Mouse (Mus musculus): Measurements from ENCODE around the gene Plau. TPM values are rescaled to one million over a fixed set of nuclear protein-coding genes. Genes with fewer than 3 reads are reported as not detected.

The Plau gene
- polyA plus RNA-seq, 1 experiment from 2014 or later: 0.62 TPM

DNA sequence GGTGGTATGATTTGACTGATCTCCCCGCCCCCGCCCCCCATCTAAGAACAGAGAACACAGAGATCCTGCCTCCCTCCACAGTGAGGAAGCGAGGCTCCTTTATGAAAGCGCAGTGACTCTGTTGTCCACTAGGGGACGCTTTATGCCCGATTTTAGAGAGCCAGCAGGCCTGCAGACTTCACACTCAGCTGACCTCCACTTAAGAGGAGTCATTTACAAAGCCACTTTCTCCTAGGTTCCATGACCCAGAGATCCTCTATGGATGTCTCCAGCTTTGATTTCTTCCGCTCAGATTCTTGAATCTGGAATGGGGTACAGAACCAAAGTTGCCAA lies 32.9 kb upstream of the Plau start:
- no peak overlapping the region for H3K9ac ChIP-seq (ENCODE audit: low read length)
- no peak overlapping the region for H3K4me2 ChIP-seq (ENCODE audit: low read depth)
- ATAC-seq (ENCODE audit: insufficient read depth, low FRiP score, low TSS enrichment) (0 out of 2 replicates have a peak, but pooled peaks have one; percentile 31), DNase-seq (ENCODE audit: low spot score) (peak; percentile 78)
- H3K9me3 ChIP-seq (ENCODE audit: control insufficient read depth, low read length): no peaks in the 10 kb centered on the region
- H3K4me3 ChIP-seq (ENCODE audit: low read depth, low read length): no peak overlapping the region
- WGBS: 2% methylated on average over 7 of the region's 7 CpGs
- H3K36me3 ChIP-seq (ENCODE audit: control insufficient read depth, insufficient read depth, low read length): no peaks in the 10 kb centered on the region
- H3K27ac ChIP-seq (ENCODE audit: low read depth, low read length): no peak overlapping the region
- no peaks in the 10 kb centered on the region for H3K27me3 ChIP-seq (ENCODE audit: control insufficient read depth, insufficient read depth, low read length)
- no peaks in the 10 kb centered on the region for H3K4me1 ChIP-seq (ENCODE audit: control insufficient read depth, insufficient read depth, low read length)

DNA sequence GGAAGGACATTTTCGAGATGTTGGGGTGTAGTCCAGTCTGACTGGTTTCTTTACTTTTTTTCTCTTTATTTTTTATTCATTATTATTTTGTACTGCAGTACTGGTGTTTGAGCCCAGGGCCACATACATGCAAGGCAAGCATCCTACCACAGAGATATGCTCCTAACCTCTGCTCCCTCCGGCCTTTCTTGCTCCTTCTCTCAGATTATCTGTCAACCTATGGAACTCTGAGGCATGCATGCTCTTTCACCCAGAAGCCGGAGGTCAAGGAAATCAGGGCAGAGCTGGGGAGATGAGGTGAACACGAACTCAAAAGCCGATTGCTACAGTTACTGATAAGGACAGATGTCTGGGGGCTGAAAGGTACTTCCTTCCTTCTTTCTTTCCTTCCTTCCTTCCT lies 32.0 kb upstream of the Plau start:
- 81% methylated on average over 5 of the region's 5 CpGs for WGBS

DNA sequence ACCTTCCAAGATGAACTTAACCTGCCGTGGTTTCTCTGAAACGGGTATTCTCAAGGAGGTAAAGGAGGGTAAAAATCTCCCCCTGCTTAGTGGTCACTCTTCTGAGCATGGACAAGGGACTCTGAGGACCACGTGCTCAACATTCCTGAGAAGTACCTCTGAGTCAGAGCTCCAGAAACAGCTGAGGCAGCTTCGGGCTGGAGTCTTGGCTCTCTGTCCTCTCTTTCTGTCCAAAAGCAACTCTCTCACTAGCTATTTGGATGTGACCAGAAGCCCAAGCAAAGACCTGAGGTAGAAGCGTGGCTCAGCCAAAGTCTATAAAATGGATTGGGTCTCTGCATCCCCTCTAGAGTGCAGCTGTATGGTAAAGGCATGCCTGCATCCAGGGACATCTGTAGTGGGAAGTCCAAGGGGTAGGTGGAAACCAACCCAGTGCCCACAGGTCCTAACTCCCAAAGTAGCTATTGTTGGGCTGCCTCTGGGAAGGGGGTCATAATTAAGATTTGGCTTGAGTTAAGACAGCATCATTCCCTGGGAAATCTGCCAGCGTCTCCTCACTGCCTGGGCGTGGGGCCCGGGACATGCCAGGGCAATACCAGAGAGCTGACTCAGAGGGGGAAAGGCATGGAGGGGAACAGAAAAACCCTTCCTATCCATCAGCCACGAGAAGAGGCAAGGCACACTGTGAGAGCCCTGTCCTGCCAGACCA lies 31.3 kb upstream of the Plau start:
- ATAC-seq (ENCODE audit: insufficient read depth, low FRiP score, low TSS enrichment) (no peak), DNase-seq (ENCODE audit: low spot score) (no peak)
- Histone ChIP-seq H3K4me2 (ENCODE audit: low read depth) (no peak overlapping the region), H3K9me3 (ENCODE audit: control insufficient read depth, low read length) (no peaks in the 10 kb centered on the region), H3K4me3 (ENCODE audit: low read depth, low read length) (no peak overlapping the region), H3K36me3 (ENCODE audit: control insufficient read depth, insufficient read depth, low read length) (no peaks in the 10 kb centered on the region), H3K27ac (ENCODE audit: low read depth, low read length) (no peak overlapping the region), H3K27me3 (ENCODE audit: control insufficient read depth, insufficient read depth, low read length) (no peaks in the 10 kb centered on the region), H3K9ac (ENCODE audit: low read length) (no peak overlapping the region), H3K4me1 (ENCODE audit: control insufficient read depth, insufficient read depth, low read length) (no peaks in the 10 kb centered on the region)
- 81% methylated on average over 9 of the region's 9 CpGs for WGBS

More for the DNA sequence above, 32.0 kb upstream of the Plau start:
- ATAC-seq (ENCODE audit: insufficient read depth, low FRiP score, low TSS enrichment): no peak
- H3K4me2 ChIP-seq (ENCODE audit: low read depth): no peak overlapping the region
- H3K9me3 ChIP-seq (ENCODE audit: control insufficient read depth, low read length): no peaks in the 10 kb centered on the region
- H3K4me1 ChIP-seq (ENCODE audit: control insufficient read depth, insufficient read depth, low read length): no peaks in the 10 kb centered on the region
- H3K27ac ChIP-seq (ENCODE audit: low read depth, low read length): no peak overlapping the region
- H3K27me3 ChIP-seq (ENCODE audit: control insufficient read depth, insufficient read depth, low read length): no peaks in the 10 kb centered on the region
- no peak overlapping the region for H3K9ac ChIP-seq (ENCODE audit: low read length)
- no peak overlapping the region for H3K4me3 ChIP-seq (ENCODE audit: low read depth, low read length)
- no peak for DNase-seq (ENCODE audit: low spot score)
- no peaks in the 10 kb centered on the region for H3K36me3 ChIP-seq (ENCODE audit: control insufficient read depth, insufficient read depth, low read length)

DNA sequence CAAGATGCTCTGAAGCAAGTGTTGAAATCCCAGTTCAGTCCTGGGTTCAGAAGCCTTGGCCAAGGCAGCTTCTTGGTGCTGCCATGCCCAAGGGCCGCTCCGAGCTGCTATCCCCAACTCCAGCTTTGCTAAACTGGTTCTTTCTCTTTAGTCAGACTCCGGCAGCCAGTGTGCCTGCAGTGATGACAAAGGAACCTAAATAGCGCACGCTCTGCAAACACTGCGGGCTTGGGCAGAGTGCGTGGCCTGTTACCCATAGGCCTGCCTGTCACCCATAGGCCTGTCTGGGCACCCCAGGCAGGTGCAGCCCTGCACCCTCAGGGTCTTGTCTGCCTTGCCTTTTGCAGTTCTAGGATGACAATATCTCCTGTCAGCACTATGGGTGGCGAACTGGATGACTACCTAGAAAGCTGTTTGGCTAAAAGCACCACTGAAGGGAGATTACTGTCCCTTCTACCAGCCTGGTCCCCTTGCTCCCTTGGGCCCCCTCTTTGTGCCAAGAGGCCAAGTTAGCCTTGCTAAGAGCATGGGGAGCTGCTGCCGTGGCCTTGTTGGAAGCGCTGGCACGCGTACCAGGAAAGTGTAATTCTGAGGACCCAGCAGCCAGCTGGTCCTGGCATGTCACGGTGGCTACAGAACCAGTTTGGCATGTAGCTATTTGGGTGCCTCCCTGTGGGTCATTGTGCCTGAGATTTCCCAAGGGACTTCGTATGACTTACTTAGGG lies 30.2 kb upstream of the Plau start:
- no peaks in the 10 kb centered on the region for H3K9me3 ChIP-seq (ENCODE audit: control insufficient read depth, low read length)
- H3K4me1 ChIP-seq (ENCODE audit: control insufficient read depth, insufficient read depth, low read length): no peaks in the 10 kb centered on the region
- H3K27me3 ChIP-seq (ENCODE audit: control insufficient read depth, insufficient read depth, low read length): no peaks in the 10 kb centered on the region
- 90% methylated on average over 14 of the region's 14 CpGs for WGBS
- H3K36me3 ChIP-seq (ENCODE audit: control insufficient read depth, insufficient read depth, low read length): no peaks in the 10 kb centered on the region
- H3K9ac ChIP-seq (ENCODE audit: low read length): no peak overlapping the region
- no peak for ATAC-seq (ENCODE audit: insufficient read depth, low FRiP score, low TSS enrichment)
- H3K4me2 ChIP-seq (ENCODE audit: low read depth): no peak overlapping the region
- no peak overlapping the region for H3K27ac ChIP-seq (ENCODE audit: low read depth, low read length)
- H3K4me3 ChIP-seq (ENCODE audit: low read depth, low read length): no peak overlapping the region
- no peak for DNase-seq (ENCODE audit: low spot score)

DNA sequence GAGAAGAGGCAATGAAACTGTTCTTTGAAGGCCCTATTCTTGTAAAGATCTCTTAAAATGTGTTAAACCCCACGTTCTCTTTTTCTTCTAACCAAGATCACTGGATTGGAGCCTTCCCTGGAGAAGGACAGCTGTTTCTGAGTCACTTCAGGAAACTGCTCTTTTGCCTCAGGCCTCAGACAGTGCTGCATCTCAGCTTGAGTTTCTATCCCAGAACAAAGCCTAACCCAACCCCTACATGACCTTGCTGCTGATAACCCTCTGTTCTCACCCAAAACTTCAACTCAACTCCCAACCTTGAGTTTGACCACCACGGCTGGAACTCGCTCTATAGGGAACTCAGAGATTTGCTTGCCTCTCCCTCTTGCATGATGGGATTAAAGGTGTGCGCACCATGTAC lies 27.1 kb upstream of the Plau start:
- WGBS: 83% methylated on average over 4 of the region's 4 CpGs
- no peak for ATAC-seq (ENCODE audit: insufficient read depth, low FRiP score, low TSS enrichment)

DNA sequence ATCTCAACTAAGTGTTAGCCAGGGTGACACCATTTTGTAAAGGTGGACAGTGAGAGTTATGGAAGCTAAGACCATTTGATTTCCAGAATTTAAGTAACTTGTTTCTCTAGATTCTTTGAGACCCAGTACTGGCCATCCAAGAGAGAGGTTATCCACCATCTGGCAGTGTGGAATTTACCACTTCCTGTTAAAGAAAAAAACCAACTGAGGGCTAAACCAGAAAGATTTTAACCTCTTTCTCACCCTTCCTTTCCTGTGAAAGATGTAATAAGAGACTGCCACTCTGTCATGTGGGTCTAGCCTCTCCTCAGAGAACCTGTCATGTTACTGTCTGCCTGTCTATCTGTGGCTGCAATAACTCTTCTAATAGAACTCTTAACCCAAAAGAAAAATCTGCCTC lies 26.6 kb upstream of the Plau start:
- no peak overlapping the region for H3K9ac ChIP-seq (ENCODE audit: low read length)
- H3K27ac ChIP-seq (ENCODE audit: low read depth, low read length): no peak overlapping the region
- no peaks in the 10 kb centered on the region for H3K27me3 ChIP-seq (ENCODE audit: control insufficient read depth, insufficient read depth, low read length)
- no peak for DNase-seq (ENCODE audit: low spot score)
- H3K4me3 ChIP-seq (ENCODE audit: low read depth, low read length): no peak overlapping the region
- H3K4me2 ChIP-seq (ENCODE audit: low read depth): no peak overlapping the region
- no peak for ATAC-seq (ENCODE audit: insufficient read depth, low FRiP score, low TSS enrichment)
- H3K36me3 ChIP-seq (ENCODE audit: control insufficient read depth, insufficient read depth, low read length): no peaks in the 10 kb centered on the region
- H3K9me3 ChIP-seq (ENCODE audit: control insufficient read depth, low read length): no peaks in the 10 kb centered on the region
- 0 out of 2 replicates have a peak, but pooled peaks cover 5% of the 10 kb centered on the region for H3K4me1 ChIP-seq (ENCODE audit: control insufficient read depth, insufficient read depth, low read length)

More for the DNA sequence above, 27.1 kb upstream of the Plau start:
- Histone ChIP-seq H3K4me3 (ENCODE audit: low read depth, low read length) (no peak overlapping the region), H3K27me3 (ENCODE audit: control insufficient read depth, insufficient read depth, low read length) (no peaks in the 10 kb centered on the region), H3K9ac (ENCODE audit: low read length) (no peak overlapping the region), H3K36me3 (ENCODE audit: control insufficient read depth, insufficient read depth, low read length) (no peaks in the 10 kb centered on the region), H3K4me1 (ENCODE audit: control insufficient read depth, insufficient read depth, low read length) (0 out of 2 replicates have a peak, but pooled peaks cover 5% of the 10 kb centered on the region), H3K9me3 (ENCODE audit: control insufficient read depth, low read length) (no peaks in the 10 kb centered on the region), H3K4me2 (ENCODE audit: low read depth) (no peak overlapping the region), H3K27ac (ENCODE audit: low read depth, low read length) (no peak overlapping the region)
- DNase-seq (ENCODE audit: low spot score): no peak

DNA sequence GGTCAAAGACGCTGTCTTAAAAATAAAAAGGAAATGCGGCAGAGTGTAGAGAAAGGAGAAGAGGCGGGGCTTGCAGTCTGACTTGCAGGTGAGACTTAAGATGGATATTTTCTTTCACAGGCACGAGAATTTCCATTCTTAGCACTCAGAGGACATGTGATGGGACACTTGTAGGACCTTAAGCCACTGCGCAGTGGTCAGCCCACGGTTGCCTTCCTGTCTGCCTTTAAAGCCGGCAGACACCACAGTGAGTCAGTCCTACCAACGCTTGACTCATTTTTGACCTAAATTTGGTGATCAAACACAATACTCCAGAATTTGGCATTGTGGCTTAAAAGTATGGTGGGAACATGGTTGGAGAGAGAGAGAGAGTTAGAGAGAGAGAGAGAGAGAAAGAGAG lies 25.2 kb upstream of the Plau start:
- H3K4me3 ChIP-seq (ENCODE audit: low read depth, low read length): no peak overlapping the region
- no peaks in the 10 kb centered on the region for H3K9me3 ChIP-seq (ENCODE audit: control insufficient read depth, low read length)
- no peaks in the 10 kb centered on the region for H3K36me3 ChIP-seq (ENCODE audit: control insufficient read depth, insufficient read depth, low read length)
- H3K27me3 ChIP-seq (ENCODE audit: control insufficient read depth, insufficient read depth, low read length): no peaks in the 10 kb centered on the region
- H3K9ac ChIP-seq (ENCODE audit: low read length): no peak overlapping the region
- 85% methylated on average over 8 of the region's 8 CpGs for WGBS
- no peak overlapping the region for H3K27ac ChIP-seq (ENCODE audit: low read depth, low read length)
- H3K4me2 ChIP-seq (ENCODE audit: low read depth): no peak overlapping the region
- 0 out of 2 replicates have a peak, but pooled peaks cover 5% of the 10 kb centered on the region for H3K4me1 ChIP-seq (ENCODE audit: control insufficient read depth, insufficient read depth, low read length)
- ATAC-seq (ENCODE audit: insufficient read depth, low FRiP score, low TSS enrichment) (no peak), DNase-seq (ENCODE audit: low spot score) (no peak)

GRCm38 (mm10) chr14:20811779-20812406 lies 24.6 kb upstream of the Plau start:
- Histone ChIP-seq H3K27me3 (ENCODE audit: control insufficient read depth, insufficient read depth, low read length) (no peaks in the 10 kb centered on the region), H3K27ac (ENCODE audit: low read depth, low read length) (no peak overlapping the region), H3K4me2 (ENCODE audit: low read depth) (no peak overlapping the region), H3K9me3 (ENCODE audit: control insufficient read depth, low read length) (no peaks in the 10 kb centered on the region), H3K4me1 (ENCODE audit: control insufficient read depth, insufficient read depth, low read length) (0 out of 2 replicates have a peak, but pooled peaks cover 5% of the 10 kb centered on the region), H3K9ac (ENCODE audit: low read length) (no peak overlapping the region), H3K4me3 (ENCODE audit: low read depth, low read length) (no peak overlapping the region), H3K36me3 (ENCODE audit: control insufficient read depth, insufficient read depth, low read length) (no peaks in the 10 kb centered on the region)
- 60% methylated on average over 7 of the region's 7 CpGs for WGBS
- no peak for ATAC-seq (ENCODE audit: insufficient read depth, low FRiP score, low TSS enrichment)
- no peak for DNase-seq (ENCODE audit: low spot score)
